Mouse (Mus musculus): Measurements from ENCODE around the gene Gm29289.
"Not testable (repeated sequence)": the region's sequence is repeated elsewhere in the genome, so short reads cannot be mapped to it uniquely, and the experiment has no call there.

Gene Gm29289

DNA sequence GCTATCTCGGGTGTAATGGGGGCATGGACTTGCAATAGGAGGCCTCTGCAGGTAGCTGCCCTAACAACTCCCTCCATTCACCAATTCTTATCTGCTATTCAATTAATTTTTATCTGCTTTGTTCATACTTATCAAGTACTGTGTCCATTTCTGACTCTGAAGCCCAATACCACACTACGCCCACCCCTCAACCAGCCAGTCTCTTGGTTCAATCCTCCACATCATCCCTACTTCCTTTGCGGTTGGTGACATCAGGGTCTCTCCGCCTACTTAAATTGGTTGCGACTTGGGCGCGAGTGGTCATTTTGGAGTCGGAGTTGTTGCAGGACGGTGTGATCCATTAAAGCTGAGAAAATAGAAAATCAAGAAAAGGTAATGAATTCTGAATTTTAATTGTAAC lies at the start of gene Gm29289:
TSS of gene Gm29289 (plus strand) at position 301 of the 400 bp plus-strand sequence.
- DNase-seq (ENCODE audit: low spot score): not testable (repeated sequence)

DNA sequence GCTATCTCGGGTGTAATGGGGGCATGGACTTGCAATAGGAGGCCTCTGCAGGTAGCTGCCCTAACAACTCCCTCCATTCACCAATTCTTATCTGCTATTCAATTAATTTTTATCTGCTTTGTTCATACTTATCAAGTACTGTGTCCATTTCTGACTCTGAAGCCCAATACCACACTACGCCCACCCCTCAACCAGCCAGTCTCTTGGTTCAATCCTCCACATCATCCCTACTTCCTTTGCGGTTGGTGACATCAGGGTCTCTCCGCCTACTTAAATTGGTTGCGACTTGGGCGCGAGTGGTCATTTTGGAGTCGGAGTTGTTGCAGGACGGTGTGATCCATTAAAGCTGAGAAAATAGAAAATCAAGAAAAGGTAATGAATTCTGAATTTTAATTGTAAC lies 31.7 kb upstream of the Gm29289 start, which contains the start of gene Gm10352:
TSS of gene Gm10352 (plus strand) at position 301 of the 400 bp plus-strand sequence.
- DNase-seq (ENCODE audit: low spot score): not testable (repeated sequence)
